Mouse (Mus musculus) thymus, postnatal 4 days (tissue): ENCODE measurements around the gene Atp2a3.

Source experiments
- DNase-seq: peaks from one replicate; pipeline ENCODE4 v3.0.0; 2021

Atp2a3 gene

DNA sequence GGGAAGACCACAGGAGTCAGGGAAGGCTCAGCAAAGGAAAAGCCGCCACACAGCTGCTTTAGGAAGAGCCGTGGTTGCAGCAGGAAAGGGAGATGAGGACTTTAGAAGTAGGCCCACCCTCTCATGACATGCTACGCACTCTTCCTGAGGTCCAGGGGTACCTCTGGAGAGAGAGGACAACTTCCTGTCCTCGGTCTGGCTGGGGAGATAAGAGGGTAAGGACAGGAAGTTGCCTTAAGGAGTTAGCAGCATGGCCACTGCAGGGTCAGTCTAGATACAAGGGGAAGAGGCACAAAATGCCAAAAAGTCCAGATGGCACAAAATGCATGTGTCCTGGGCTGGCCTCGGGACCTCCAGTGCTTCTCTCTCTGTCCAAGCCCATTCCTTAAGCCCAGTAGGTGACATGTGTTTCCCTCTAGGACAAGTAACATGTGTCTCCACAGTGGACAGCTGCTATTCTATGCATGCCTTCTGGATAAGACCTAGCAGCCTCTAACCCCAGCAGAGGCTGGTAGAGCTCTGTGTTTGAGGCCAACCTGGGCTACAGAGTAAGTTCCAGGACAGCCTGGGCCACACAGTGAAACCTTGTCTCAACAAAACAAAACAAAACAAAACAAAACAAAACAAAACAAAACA lies 5.5 kb upstream of the Atp2a3 start:
- DNase-seq: no peak

DNA sequence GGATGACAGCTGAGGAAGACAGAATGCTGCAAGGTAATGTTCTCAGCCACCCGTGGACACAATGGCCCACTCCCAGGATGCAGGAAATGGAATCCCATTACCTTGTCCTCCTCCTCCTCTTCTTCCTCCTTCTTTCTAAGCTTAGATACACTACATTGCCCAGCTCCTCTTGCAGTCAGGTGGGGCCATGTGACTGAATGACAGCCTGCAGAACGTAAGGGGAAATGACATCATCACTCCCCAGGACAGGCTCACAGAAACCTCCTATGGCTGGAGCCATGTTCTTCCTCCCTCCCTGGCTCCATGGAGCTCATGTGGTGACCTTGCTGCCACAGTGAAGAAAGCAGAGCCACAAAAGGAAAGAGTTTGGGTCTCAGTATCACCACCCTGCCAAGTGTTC lies 3.7 kb upstream of the Atp2a3 start:
- no peak for DNase-seq

DNA sequence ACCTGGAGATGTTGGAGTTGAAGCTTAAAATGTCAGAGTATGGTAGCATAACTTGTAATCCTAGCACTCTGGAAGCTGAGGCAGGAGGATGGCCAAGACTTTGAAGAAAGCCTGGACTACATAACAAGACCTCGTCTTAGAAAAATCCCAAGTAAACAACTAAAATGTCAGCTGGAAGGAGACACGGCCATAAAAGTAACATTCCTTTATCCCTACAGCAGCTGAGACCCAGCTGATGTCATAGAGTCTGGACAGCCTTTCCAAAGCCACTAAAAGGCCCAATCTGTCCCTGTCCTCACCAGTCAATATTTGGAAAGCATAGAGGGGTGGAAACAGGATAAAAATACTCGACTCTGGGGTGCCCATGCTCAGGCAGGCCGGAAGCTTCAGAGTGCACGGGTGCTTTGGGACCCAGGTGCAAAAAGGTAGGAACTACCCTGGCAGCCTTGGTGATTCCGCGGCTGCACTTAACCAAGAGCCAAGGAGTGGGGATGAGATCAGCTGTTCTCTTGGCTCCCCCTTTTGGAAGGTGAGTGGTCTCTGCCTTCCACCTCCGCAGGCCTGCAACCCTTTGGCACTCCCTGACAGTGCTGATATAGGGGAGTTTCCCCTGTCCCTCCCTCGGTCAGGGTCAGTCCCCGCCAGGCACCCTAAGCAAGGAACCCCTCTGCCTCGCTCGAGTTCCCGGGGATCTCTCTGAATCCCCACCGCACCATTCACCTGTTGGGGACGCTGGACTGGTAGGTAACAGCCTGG lies 867 bp upstream of the Atp2a3 start:
- DNase-seq: no peak

DNA sequence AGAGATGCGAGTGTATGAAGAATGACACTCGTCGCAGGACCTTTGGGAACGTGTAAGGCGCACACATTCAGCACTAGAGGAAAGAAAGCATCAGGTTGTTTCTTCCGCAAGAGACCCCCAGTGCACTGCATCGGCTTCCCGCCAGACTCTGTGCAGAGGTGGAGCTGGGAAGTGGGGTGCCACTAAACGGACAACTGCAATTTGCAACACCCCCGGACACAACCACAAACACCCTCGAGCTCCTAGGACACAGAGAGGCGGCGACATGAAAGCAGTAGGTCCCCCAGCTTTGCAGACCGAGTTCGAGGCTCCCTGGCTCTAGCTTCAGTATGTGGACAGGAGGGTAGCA lies 272 bp upstream of the Atp2a3 start:
- DNase-seq: no peak

DNA sequence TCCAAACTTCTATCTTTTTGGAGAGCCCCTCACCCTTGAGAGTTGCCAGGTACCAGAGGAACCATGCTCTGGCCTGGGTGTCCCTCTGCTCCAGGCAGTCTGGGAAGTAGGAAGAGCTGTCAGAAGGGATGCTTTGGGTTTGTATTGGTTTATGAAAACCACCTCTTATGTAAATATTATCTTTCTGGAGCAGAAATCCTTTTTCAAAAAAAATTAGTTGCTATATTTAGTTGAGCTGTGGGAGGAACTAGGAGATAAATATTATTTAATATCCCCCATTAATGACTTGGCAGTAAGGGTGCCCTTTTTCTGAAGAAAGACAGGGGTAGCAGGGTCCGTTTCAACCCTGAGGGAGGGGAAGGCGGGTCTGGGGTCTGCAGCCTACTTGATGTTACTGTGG lies 1.4 kb downstream of the Atp2a3 start:
- DNase-seq: no peak

DNA sequence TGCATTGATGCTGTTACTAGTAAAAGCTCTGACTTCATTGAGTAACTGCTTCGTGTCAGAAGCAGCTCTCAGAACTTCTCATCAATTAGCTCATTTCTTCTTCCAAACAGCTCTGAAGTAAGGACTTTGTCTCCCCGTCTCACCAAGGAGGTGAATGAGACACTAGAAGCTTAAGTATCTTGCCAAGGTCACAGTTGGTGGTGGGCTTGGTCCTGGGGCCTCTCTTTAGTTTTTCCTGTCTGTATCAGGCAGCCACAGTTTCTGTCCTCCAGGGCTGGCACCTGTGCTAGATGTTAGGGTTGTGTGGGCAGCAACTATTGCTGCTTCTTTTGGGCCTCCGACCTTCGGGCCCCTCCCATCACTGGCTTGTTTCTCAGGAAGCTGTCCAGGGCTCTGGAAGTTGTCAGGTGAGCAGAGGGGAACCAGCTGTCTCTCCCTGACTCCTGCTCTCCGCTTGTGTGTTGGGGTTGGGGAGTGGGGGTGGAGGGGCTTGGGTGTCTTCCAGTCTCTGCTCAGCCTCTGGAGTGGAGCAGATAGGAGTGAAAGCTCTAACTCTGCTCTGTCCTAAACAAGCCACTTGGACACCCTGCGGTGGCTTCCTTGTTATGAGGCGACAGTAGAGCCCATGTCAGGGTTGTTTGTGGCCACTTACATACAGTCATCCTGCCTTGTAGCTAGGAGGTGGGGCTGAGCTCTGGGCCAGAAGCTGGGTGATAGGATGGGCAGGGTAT lies 2.3 kb downstream of the Atp2a3 start:
- no peak for DNase-seq

DNA sequence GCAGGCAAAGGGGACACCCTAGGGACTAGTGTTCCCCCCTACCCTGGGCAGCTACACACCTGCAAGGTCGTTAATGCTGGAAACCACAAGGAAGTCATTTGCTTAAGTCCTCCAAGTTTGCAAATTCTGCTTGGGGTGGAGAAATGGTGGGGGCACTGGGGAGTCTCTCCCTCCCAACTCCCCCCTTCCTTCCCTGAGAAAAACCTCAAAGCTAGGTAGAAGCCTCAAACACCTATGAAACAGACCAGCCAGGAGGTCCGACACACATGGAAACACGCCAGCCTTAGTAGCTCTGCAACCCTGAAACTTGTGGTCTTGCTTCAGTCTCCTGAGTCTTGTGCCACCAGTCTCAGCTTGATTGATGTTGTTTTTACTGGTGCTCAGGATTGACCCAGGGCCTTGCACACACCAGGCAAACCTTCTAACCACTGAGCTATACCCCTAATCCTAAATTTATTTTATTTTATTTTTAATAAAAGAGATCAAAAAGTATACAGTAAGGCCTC lies 2.9 kb downstream of the Atp2a3 start:
- DNase-seq: no peak

DNA sequence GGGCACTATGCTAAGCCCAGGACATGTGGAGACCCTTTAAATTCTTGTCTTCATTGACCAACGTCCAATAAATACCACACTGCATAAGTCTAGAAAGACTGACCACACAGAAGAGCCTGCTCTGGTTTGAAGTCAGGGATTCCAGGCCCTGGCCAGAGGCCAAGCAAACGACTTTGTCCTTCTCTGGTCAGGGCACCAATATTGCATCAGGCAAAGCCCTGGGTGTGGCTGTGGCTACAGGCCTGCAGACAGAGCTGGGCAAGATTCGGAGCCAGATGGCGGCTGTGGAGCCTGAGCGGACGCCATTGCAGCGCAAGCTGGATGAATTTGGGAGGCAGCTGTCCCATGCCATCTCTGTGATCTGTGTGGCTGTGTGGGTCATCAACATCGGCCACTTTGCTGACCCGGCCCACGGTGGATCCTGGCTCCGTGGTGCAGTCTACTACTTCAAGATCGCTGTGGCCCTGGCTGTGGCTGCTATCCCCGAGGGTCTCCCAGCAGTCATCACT lies 14.1 kb downstream of the Atp2a3 start:
- no peak for DNase-seq

DNA sequence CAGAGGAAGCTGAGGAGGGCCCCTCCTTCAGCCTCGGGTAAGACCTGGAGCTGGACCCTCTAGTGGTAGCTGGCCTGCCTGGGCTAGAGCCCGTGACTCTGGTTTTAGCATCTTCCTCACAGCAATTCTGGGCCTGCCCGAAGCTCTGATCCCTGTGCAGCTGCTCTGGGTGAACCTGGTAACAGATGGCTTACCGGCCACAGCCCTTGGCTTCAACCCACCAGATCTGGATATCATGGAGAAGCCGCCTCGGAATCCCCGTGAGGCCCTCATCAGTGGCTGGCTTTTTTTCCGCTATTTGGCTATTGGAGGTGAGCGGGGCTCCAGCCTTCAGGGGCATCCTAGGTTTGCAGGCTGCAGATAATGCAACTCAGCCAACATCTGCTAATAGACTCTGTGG lies 21.5 kb downstream of the Atp2a3 start:
- no peak for DNase-seq

DNA sequence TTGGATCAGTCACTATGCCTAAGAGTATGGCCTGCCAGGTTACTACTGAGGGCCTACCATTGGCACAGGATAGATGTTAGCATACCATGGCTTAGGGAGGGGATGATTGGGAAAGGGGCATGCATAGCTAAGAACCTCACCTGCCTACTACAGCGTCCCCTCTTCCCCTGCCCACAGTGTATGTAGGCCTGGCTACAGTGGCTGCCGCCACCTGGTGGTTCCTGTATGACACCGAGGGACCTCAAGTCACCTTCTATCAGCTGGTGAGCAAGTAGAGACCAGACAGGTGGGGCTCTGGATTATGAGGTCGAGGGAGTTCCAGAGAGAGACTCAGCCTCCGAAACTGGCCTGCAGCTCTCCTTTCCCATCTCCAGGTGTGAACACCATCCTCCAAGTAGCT lies 22.3 kb downstream of the Atp2a3 start:
- peak; percentile 64 for DNase-seq

DNA sequence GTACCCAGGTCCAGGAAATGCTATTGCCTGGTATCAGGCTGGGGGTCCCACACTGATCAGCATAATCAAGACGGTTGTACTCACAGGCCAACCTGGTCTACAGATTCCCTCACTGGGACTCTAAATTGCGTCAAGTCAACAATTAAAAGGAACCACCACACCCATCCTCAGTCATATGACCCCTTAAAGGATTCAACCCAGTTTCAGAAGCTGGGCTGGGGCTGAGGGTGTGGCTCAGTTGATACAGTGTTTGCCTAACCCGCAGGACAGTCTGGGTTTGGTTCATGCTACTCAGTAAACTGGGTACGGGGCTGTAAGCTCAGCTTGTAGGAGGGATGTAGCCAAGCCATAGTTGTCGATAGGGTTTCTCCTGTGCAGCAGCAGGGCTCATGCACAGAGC lies 25.8 kb downstream of the Atp2a3 start:
- no peak for DNase-seq

DNA sequence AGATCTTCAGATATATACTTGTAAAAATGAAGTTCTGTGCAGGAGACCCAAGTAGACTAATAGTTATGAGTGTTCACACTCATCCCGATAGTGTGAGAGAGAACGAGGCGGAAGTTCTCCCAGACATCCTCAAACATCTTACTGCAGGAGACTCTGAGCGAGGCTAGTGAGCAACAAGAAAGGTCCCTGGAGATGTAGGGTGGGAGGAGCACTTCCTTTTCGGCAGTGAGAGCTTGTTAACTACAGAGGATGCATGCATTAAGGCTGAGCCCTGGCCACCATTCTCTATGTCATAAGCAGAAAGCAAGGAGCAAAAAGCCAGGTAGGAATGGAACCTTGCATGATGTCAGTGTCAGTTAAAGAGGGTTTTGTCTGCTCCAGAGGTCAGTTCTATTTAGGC lies 26.3 kb downstream of the Atp2a3 start:
- DNase-seq: no peak

DNA sequence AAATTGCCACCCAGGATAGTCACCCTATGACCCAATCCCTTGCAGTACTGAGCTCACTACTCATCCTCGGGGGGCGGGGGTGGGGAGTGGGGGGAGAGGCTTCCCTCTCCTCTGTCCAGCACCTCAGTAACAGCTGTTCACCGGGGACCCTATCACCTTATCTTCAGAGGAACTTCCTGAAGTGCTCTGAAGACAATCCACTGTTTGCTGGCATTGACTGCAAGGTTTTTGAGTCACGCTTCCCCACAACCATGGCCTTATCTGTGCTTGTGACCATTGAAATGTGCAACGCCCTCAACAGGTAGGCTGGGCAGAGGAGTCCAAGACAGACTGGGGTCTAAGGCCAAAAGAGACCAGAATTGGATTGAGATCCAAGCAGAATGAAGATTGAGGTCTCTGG lies 26.8 kb downstream of the Atp2a3 start:
- DNase-seq: no peak

DNA sequence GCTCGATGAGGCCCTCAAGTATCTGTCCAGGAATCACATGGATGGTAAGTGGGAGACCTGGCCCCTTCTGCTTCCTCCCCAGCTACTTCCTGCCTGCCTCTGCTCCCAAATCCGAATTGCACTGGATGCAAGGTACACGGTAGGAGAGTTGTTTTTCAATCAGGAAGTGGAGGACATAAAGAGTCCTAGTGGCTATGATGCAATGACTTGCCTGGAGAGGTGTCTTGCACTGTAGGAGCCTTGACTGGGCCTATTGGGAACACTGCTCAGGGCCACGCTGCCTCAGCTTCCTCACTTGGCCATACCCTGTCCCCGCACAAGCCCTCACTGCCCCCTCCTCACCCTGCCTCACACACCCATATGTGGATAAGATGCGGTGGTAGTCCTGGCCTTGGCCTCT lies 28.1 kb downstream of the Atp2a3 start:
- no peak for DNase-seq

DNA sequence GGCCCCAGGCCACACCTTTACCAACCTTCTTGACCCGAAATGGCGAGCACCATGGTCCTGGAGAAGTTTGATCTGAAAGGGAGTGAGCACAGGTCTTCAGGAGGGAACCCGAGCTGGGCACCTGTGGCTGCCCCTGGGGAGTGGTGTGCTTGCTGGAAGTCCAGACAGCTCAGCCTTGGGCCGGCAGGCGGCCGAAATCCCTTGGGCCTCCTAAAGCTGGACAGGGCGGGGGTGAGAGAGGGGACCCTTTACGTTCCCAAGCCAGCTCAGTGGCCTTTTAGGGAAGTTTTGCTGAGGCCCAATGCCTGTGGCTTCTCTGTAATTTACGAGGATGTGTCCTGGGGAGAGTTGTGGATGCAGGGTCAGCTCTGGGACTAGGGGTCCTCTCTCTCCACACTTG lies 29.7 kb downstream of the Atp2a3 start:
- DNase-seq: no peak

DNA sequence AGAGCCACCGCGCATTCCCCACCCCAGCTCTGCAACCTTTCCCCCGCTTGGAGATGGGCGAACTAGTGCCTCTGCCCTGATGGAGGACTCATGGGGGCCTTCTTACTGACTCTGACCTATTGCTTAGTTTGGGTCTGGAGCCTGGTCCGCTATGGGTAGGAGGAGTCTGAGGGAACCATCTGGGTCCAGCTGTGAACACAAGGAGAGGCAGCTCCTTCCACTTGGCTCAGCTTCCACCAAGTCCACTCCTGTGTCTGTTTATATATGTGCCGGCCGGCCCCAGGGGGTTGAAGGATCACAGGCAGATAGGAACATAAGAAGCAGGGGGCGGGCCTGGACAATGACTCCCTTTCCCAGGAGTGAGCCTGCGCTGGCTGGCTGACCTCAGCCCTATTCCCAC lies 31.0 kb downstream of the Atp2a3 start:
- DNase-seq: no peak

DNA sequence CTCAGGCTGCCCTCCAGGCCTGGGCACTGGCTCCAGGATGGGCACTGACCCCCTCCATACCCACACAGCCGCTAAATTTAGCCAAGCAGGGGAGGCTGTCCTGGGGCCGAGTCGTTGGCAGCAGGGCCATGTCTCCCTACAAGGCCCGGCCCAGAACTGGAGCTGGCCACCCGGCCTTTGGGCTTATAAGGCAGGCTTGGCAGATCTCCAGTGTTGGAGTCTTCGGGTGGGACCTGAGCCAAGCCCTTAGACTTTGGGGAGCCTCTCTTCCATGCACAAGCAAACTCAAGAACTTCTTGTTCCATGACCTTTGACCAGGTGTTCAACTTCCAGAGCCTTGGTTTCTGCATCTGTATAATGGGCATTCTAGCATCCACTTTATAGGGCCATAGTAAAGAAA lies 35.4 kb downstream of the Atp2a3 start:
- peak; percentile 10 for DNase-seq

DNA sequence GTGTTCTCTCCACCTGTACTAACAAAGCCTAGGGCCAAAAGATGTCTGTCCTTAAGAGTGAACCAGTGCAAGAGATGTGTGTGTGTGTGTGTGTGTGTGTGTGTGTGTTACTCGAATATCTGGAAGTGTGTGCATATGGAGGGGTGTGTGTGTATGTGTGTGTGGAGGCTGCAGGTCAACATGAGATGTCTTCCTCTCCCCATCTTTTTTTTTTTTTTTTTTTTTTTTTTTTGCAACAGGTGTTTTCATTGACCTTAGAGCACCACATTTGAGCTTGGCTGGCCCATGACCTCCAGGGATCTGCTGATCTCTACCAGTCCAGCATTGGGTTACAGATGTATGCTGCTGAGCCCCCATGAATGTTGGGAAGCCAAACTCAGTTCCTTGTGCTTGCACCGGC lies 35.8 kb downstream of the Atp2a3 start:
- DNase-seq: no peak

DNA sequence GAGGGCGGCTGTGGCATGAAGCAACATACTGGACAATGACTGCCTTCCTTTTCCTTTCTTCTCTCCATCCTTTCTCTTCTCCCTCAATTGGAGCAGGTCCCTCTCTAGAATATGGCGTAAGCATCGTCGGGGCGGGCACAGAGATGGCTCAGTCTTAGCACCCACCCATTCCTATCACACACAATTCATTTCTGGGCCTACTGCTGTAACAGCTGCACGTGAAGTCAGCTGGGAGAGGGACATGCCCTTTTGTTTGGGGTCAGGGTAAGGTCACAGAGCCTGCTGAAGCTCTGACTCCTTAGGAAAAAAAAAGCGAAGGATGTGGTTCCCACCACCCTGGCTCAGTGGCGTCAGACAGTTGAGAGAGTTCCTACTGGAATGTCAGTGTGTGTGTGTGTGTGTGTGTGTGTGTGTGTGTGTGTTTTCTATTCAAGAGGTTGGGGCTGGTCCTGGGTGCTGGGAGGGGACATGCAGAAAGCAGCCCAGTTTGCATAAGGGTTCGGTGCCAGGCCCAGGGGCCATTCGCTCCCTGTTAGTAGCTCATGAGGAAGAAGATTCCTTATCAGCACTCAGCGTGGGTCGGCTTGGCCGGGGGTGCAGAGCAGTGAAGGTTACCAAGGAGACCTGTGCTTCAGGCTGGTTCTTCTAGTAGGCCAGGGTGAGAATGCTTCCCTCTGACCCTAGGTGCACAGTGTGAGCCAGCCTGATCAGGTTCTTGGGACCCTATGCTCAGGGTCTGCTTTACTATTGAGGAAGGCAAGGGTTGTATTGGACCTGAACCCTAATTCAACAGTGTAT lies 36.8 kb downstream of the Atp2a3 start:
- DNase-seq: peak; percentile 10

DNA sequence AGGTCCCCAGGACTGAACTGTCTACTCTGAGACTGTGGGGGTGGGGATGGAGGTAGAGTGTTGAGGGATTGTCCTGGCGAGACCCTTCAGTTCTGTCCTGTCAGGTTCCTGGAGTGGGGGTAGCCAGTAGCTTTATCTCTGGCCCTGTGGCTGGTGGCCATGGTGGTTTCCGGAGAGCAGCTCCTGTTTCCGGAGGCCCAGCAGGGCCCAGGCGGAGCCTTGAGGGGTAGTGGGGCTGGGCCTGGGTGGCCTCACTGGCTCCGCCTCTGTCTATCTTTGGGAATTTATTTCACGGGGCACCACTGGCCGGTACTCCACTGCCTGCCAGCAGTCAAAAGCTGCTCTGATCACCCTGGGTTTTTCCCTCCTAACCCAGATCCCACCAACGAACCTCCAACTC lies 37.8 kb downstream of the Atp2a3 start, which contains the start of gene P2rx1:
Gene P2rx1 (plus strand): TSS at position 333 of the 400 bp plus-strand sequence.
- DNase-seq: no peak

DNA sequence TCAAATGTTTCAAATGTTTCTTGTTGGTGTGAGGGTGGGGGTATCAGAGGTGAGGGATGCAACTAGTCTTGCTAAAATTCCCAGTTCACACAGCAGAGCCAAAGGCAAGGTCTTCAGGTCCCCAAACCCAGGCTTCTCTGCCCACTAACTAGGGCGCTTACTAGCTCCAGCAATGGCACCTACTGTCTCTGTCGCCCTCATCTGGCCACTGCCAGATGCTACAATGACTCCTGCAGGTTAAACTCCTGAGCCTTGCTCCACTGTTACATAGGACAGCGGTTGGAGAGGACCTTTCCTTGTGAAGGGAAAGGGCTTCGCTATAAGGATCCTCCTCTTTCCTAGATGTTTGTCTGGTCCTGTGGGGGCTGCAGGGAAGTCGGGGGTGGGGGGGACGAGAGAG lies 40.1 kb downstream of the Atp2a3 start:
- peak; percentile 87 for DNase-seq

DNA sequence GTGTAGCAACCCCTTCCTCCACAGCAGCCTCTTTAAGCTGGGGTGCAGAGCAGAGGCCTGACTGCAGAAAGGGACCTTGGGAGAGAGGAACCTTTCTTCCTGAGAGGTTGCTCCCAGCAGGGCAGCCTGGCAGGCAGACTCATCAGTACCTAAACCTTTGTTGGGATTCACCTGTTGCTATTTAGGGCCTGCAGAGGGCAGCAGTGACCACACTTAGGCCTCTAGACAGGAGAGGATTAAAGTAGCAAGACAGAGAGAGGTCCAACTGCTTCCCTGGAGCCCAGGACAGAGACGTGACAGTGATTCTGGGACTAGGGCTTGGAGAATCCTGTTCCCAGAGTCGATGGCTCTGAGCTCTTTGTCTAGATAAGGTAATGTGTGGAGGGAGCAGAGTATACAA lies 45.4 kb downstream of the Atp2a3 start:
- DNase-seq: peak; percentile 70

DNA sequence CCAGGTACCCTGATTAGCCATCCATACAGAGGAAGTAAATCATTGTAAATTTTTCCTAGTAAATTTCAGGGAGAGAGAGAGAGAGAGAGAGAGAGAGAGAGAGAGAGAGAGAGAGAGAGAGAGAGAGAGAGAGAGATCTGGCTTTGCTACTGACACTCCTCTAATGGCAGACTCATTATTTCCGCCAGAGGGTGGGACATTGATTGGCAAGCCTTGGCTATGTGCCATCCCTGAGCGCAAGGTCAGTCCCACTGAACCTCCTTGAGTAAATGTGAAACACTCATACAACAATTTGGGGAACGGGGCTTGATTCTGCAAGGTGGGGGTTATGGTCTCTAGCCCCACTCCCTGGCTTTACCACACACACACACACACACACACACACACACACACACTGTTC lies 46.1 kb downstream of the Atp2a3 start:
- peak; percentile 19 for DNase-seq
